Mouse (Mus musculus) C2C12 (cell line): Measurements from ENCODE around the gene Lrtm1. TPM values are rescaled to one million over a fixed set of nuclear protein-coding genes. Genes with fewer than 3 reads are reported as not detected.

ENCODE experiments used
- H3K27me3 ChIP-seq: one replicate; pipeline ENCODE4 v1.6.1; 2011; ENCODE audit not compliant: control insufficient read depth, insufficient read depth, insufficient read length
- H3K36me3 ChIP-seq: one replicate; pipeline ENCODE4 v1.6.1; 2011; ENCODE audit not compliant: control insufficient read depth, insufficient read depth
- H3K4me3 ChIP-seq: one replicate; pipeline ENCODE4 v1.5.1; 2011; ENCODE audit warnings: mild to moderate bottlenecking, control low read depth; ENCODE audit not compliant: poor library complexity, insufficient read depth, severe bottlenecking
- H3K79me2 ChIP-seq: one replicate; pipeline ENCODE4 v1.6.1; 2011; ENCODE audit not compliant: control insufficient read depth, insufficient read depth
- H3K79me3 ChIP-seq: one replicate; pipeline ENCODE4 v1.6.1; 2011; ENCODE audit warnings: low read depth, control low read depth
- H3ac ChIP-seq: one replicate; pipeline ENCODE3; 2011; ENCODE audit warnings: low read depth; ENCODE audit not compliant: control insufficient read depth, insufficient read length
- CEBPB ChIP-seq: IDR thresholded peaks from one replicate; pipeline ENCODE4 v1.6.1; 2011; ENCODE audit warnings: low read depth, mild to moderate bottlenecking, control low read depth, moderate library complexity
- CTCF ChIP-seq: IDR thresholded peaks from one replicate; pipeline ENCODE4 v1.5.1; 2011; ENCODE audit not compliant: control insufficient read depth, insufficient read depth, insufficient read length
- FOSL1 ChIP-seq: IDR thresholded peaks from one replicate; pipeline ENCODE4 v1.8.0; 2011; ENCODE audit warnings: mild to moderate bottlenecking, low read length; ENCODE audit not compliant: poor library complexity, insufficient read depth, severe bottlenecking
- MAX ChIP-seq: IDR thresholded peaks from one replicate; pipeline ENCODE4 v1.6.1; 2011; ENCODE audit warnings: mild to moderate bottlenecking, control low read depth
- MYOD1 ChIP-seq: IDR thresholded peaks from one replicate; pipeline ENCODE4 v1.6.1; 2011; ENCODE audit warnings: low read depth; ENCODE audit not compliant: control insufficient read depth, insufficient read length
- MYOG ChIP-seq: IDR thresholded peaks from one replicate; pipeline ENCODE4 v1.6.1; 2011; ENCODE audit not compliant: control insufficient read depth, insufficient read length; ENCODE audit errors: extremely low read depth
- USF1 ChIP-seq: IDR thresholded peaks from one replicate; pipeline ENCODE4 v1.6.1; 2011; ENCODE audit warnings: low read depth, mild to moderate bottlenecking, control low read depth, moderate library complexity
- polyA plus RNA-seq: library from polyadenylated mRNA; unstranded; fragments of >200 nt; fragmentation: generic; extraction: Trizol; gene quantifications from one replicate; pipeline ENCODE4 v1.2.1, GENCODE M21; 2012; ENCODE audit warnings: missing spikeins

Gene Lrtm1
- polyA plus RNA-seq, 1 experiment = not detected

- no peaks in the 10 kb centered on the region for H3K79me2 ChIP-seq
- no peaks in the 10 kb centered on the region for H3K27me3 ChIP-seq
- TF ChIP-seq CTCF (no peak), MAX (no peak), FOSL1 (no peak), USF1 (no peak), MYOD1 (no peak), CEBPB (no peak), MYOG (no peak)
- H3K79me3 ChIP-seq = no peaks in the 10 kb centered on the region
- H3K36me3 ChIP-seq = no peaks in the 10 kb centered on the region
- H3K4me3 ChIP-seq = no peak overlapping the region
- no peak overlapping the region for H3ac ChIP-seq
Measured at GRCm38 (mm10) chr14:29062676-29063075, 44.7 kb downstream of the Lrtm1 start.

- H3ac ChIP-seq = no peak overlapping the region
- TF ChIP-seq USF1 = no peak
- TF ChIP-seq FOSL1 = no peak
- no peak for TF ChIP-seq MYOG
- no peak for TF ChIP-seq CTCF
- no peak for TF ChIP-seq CEBPB
- no peak for TF ChIP-seq MAX
- no peak for TF ChIP-seq MYOD1
- no peak overlapping the region for H3K4me3 ChIP-seq
- H3K36me3 ChIP-seq = no peaks in the 10 kb centered on the region
- no peaks in the 10 kb centered on the region for H3K79me3 ChIP-seq
- H3K79me2 ChIP-seq = no peaks in the 10 kb centered on the region
- H3K27me3 ChIP-seq = no peaks in the 10 kb centered on the region
Measured at GRCm38 (mm10) chr14:29073747-29074146, 55.7 kb downstream of the Lrtm1 start.

- no peak for TF ChIP-seq CEBPB
- Histone ChIP-seq H3K36me3 (no peaks in the 10 kb centered on the region), H3K4me3 (no peak overlapping the region)
Measured at GRCm38 (mm10) chr14:29077418-29077817, 59.4 kb downstream of the Lrtm1 start.

GRCm38 (mm10) chr14:29080228-29080627 lies 62.2 kb downstream of the Lrtm1 start:
- Histone ChIP-seq H3K36me3 (no peaks in the 10 kb centered on the region), H3K4me3 (no peak overlapping the region), H3K79me3 (no peaks in the 10 kb centered on the region), H3ac (no peak overlapping the region), H3K79me2 (no peaks in the 10 kb centered on the region), H3K27me3 (no peaks in the 10 kb centered on the region)
- TF ChIP-seq USF1 (no peak), MYOG (no peak), CTCF (no peak), CEBPB (no peak), MYOD1 (no peak), FOSL1 (no peak), MAX (no peak)

More at GRCm38 (mm10) chr14:29077418-29077817, 59.4 kb downstream of the Lrtm1 start:
- Histone ChIP-seq H3K79me3 (no peaks in the 10 kb centered on the region), H3ac (no peak overlapping the region), H3K79me2 (no peaks in the 10 kb centered on the region), H3K27me3 (no peaks in the 10 kb centered on the region)

GRCm38 (mm10) chr14:29080630-29081029 lies 62.6 kb downstream of the Lrtm1 start:
- H3K27me3 ChIP-seq = no peaks in the 10 kb centered on the region
- no peak for TF ChIP-seq MYOD1
- no peak for TF ChIP-seq MYOG
- no peak for TF ChIP-seq USF1
- no peak for TF ChIP-seq CTCF
- TF ChIP-seq FOSL1 = no peak
- no peak for TF ChIP-seq CEBPB
- TF ChIP-seq MAX = no peak

GRCm38 (mm10) chr14:29082171-29082570 lies 64.2 kb downstream of the Lrtm1 start:
- Histone ChIP-seq H3K27me3 (no peaks in the 10 kb centered on the region), H3K79me2 (no peaks in the 10 kb centered on the region)
- no peak for TF ChIP-seq MYOD1
- peak; percentile 51 for TF ChIP-seq CEBPB
- TF ChIP-seq USF1 = no peak
- TF ChIP-seq MAX = no peak
- TF ChIP-seq CTCF = no peak
- no peak for TF ChIP-seq FOSL1

More at GRCm38 (mm10) chr14:29080630-29081029, 62.6 kb downstream of the Lrtm1 start:
- no peaks in the 10 kb centered on the region for H3K79me2 ChIP-seq
- no peaks in the 10 kb centered on the region for H3K36me3 ChIP-seq
- no peak overlapping the region for H3K4me3 ChIP-seq
- no peak overlapping the region for H3ac ChIP-seq
- H3K79me3 ChIP-seq = no peaks in the 10 kb centered on the region

More at GRCm38 (mm10) chr14:29082171-29082570, 64.2 kb downstream of the Lrtm1 start:
- Histone ChIP-seq H3K36me3 (no peaks in the 10 kb centered on the region), H3ac (no peak overlapping the region), H3K4me3 (no peak overlapping the region), H3K79me3 (no peaks in the 10 kb centered on the region)
